Mouse (Mus musculus) limb, embryonic 11.5 days (tissue): ENCODE measurements at regions not wholly inside any gene's neighbourhood (a gene's known extent, or its start where the extent isn't known, plus 50 kb on each side); places are given as distances from the start of the nearest gene placed in this dataset.

Source experiments
- ATAC-seq: fragments of 200-750 bp; cut with Nextera tagmentation; 2 replicates; pipeline ENCODE4 v1.8.0; 2017; ENCODE audit warnings: low read depth; ENCODE audit not compliant: insufficient number of reproducible peaks, low FRiP score, low TSS enrichment
- DNase-seq: peaks from one replicate; pipeline ENCODE4 v3.0.0-alpha.2; 2015; ENCODE audit warnings: low spot score
- H3K27ac ChIP-seq: fragments of 300-500 bp; sonication (generic); replicated peaks from 2 replicates; pipeline ENCODE4 v1.5.1; 2014; ENCODE audit warnings: low read depth, mild to moderate bottlenecking, low read length
- H3K27me3 ChIP-seq: fragments of 300-500 bp; sonication (generic); 2 replicates; pipeline ENCODE4 v1.6.1; 2014; ENCODE audit warnings: mild to moderate bottlenecking, low read length, mixed read lengths; ENCODE audit not compliant: control insufficient read depth, insufficient read depth
- H3K36me3 ChIP-seq: fragments of 300-500 bp; sonication (generic); 2 replicates; pipeline ENCODE4 v1.6.1; 2014; ENCODE audit warnings: mild to moderate bottlenecking, low read length, moderate library complexity, mixed read lengths; ENCODE audit not compliant: control insufficient read depth, insufficient read depth
- H3K4me1 ChIP-seq: fragments of 300-500 bp; sonication (generic); 2 replicates; pipeline ENCODE4 v1.6.1; 2014; ENCODE audit warnings: low read length, mixed read lengths; ENCODE audit not compliant: control insufficient read depth, insufficient read depth
- H3K4me2 ChIP-seq: fragments of 300-500 bp; sonication (generic); 2 replicates; pipeline ENCODE4 v1.6.1; 2014; ENCODE audit warnings: low read depth, mild to moderate bottlenecking, moderate library complexity; ENCODE audit not compliant: severe bottlenecking
- H3K4me3 ChIP-seq: fragments of 300-500 bp; sonication (generic); 2 replicates; pipeline ENCODE4 v1.5.1; 2014; ENCODE audit warnings: low read depth, low read length
- H3K9ac ChIP-seq: fragments of 300-500 bp; sonication (generic); 2 replicates; pipeline ENCODE4 v1.6.1; 2014; ENCODE audit warnings: mild to moderate bottlenecking, low read length
- H3K9me3 ChIP-seq: fragments of 300-500 bp; sonication (generic); 2 replicates; pipeline ENCODE4 v1.6.1; 2016; ENCODE audit warnings: low read length; ENCODE audit not compliant: control insufficient read depth
- WGBS: fragments of 180-500 bp; shearing (Covaris S2); extraction: QIAGEN DNeasy Blood & Tissue Kit; methylation state at CpG from one replicate; pipeline ENCODE4 v1.1.7; 2014; 5-methylcytosine and 5-hydroxymethylcytosine counted together

DNA sequence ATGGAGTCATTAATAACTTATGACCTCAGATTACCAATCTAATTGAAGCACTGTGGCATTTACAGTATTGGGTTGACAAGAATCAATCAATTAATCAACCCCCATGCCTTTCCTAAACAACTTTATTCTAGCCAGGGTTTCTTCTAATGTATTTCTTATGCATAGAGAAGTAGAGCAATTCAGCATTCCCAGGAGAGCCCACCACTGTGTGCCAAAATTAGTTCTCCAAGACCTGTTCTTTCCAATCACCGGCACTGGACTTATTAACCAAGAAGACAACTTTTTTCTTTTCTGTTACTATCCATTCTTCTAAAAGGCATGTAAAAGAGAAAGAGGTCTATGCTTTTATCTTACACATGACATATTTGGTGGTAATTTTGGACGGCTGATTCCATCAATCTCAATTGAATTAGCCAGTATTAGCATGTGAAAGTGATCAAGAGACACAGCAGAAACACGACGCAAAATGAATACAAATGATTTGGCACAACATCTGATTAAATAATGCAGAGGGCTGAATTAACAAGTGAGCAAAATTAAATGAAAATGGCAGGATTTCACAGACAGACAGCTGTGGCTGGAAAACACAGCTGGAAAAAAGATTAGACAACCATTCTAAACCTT lies 825.2 kb upstream of the Jmjd1c start:
- Histone ChIP-seq H3K27ac (no peak overlapping the region), H3K9me3 (no peaks in the 10 kb centered on the region), H3K27me3 (no peaks in the 10 kb centered on the region), H3K4me1 (no peaks in the 10 kb centered on the region), H3K9ac (no peak overlapping the region), H3K4me2 (no peak overlapping the region), H3K36me3 (no peaks in the 10 kb centered on the region), H3K4me3 (no peak overlapping the region)
- 79% methylated on average over 4 of the region's 4 CpGs for WGBS
- ATAC-seq (no peak), DNase-seq (no peak)

DNA sequence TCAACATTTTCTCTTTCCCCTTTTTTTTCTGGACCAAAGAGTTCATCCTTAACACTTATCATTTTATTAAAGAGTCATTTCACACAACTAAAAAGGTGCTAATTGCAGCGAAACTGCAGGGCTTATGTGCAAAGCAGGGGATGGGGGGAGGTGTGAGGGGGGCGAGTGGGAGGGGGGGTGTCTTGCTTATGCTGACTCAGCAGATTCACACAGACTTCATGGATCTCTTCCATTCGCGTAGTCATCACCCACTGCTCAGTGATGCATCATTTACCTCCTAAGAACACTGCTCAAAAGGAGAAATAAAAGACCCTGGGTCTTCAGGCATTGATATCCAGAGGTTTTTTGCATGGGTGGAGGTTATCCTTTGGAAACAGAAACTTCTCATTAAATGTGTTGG lies 800.3 kb upstream of the Jmjd1c start:
- Histone ChIP-seq H3K9ac (no peak overlapping the region), H3K27me3 (no peaks in the 10 kb centered on the region), H3K36me3 (no peaks in the 10 kb centered on the region), H3K4me2 (no peak overlapping the region), H3K27ac (no peak overlapping the region), H3K4me3 (no peak overlapping the region), H3K9me3 (no peaks in the 10 kb centered on the region), H3K4me1 (no peaks in the 10 kb centered on the region)
- DNase-seq (no peak), ATAC-seq (no peak)
- 73% methylated on average over 4 of the region's 4 CpGs for WGBS

DNA sequence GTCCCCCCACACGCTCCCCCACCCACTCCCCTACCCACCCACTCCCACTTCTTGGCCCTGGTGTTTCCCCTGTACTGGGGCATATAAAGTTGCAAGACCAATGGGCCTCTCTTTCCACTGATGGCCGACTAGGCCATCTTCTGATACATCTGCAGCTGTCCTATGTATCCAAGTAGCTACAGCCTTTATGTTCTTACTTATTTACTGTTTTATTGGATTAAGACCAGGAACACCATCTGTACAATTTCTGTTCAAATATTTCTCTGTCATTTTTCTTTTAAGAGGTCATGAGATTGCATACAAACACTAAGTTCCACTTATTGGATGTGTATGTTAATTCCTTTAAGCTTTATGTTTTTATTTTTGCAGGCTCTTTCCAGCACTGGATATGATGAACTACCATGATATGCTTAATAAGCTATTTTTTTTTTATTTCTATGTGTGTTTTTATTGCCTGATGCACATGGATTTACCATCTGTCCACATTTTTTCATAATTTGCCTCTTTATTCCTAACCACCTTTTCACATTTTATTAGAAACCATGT lies 792.6 kb upstream of the Jmjd1c start:
- ATAC-seq (no peak), DNase-seq (no peak)
- no peak overlapping the region for H3K9ac ChIP-seq
- no peak overlapping the region for H3K27ac ChIP-seq
- H3K4me1 ChIP-seq, result no peaks in the 10 kb centered on the region
- no peak overlapping the region for H3K4me2 ChIP-seq
- no peaks in the 10 kb centered on the region for H3K36me3 ChIP-seq
- H3K4me3 ChIP-seq, result no peak overlapping the region
- H3K27me3 ChIP-seq, result no peaks in the 10 kb centered on the region
- H3K9me3 ChIP-seq, result no peaks in the 10 kb centered on the region
- WGBS, result 82% methylated on average over 2 of the region's 2 CpGs

DNA sequence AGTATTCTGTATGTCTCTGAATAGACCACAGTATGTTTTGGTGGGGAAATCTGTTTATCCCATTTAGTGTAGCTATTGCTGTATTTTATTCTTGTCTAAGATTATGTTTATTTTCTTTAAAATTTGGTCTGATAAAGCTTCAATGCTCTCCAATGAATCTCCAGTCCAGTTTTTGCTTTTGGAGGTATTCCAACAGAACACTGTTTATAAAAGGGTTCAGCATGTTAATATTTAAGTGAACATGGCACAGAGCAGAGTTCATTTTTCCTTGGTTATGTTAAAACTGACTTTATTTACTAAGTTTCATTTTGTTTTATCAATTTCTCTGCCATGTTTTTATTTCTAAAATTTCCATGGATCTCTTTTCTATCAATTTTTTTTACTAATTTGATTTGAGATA lies 791.0 kb upstream of the Jmjd1c start:
- ATAC-seq, result no peak
- DNase-seq, result no peak
- Histone ChIP-seq H3K4me3 (no peak overlapping the region), H3K4me1 (no peaks in the 10 kb centered on the region), H3K27ac (no peak overlapping the region), H3K9me3 (no peaks in the 10 kb centered on the region), H3K9ac (no peak overlapping the region), H3K27me3 (no peaks in the 10 kb centered on the region), H3K36me3 (no peaks in the 10 kb centered on the region), H3K4me2 (no peak overlapping the region)

GRCm38 (mm10) chr10:66331166-66331565 lies 764.8 kb upstream of the Jmjd1c start:
- Histone ChIP-seq H3K9ac (no peak overlapping the region), H3K4me3 (no peak overlapping the region), H3K4me2 (no peak overlapping the region), H3K36me3 (no peaks in the 10 kb centered on the region), H3K4me1 (no peaks in the 10 kb centered on the region), H3K9me3 (no peaks in the 10 kb centered on the region), H3K27ac (no peak overlapping the region), H3K27me3 (no peaks in the 10 kb centered on the region)
- WGBS, result 69% methylated on average over 3 of the region's 3 CpGs
- ATAC-seq (no peak), DNase-seq (no peak)

DNA sequence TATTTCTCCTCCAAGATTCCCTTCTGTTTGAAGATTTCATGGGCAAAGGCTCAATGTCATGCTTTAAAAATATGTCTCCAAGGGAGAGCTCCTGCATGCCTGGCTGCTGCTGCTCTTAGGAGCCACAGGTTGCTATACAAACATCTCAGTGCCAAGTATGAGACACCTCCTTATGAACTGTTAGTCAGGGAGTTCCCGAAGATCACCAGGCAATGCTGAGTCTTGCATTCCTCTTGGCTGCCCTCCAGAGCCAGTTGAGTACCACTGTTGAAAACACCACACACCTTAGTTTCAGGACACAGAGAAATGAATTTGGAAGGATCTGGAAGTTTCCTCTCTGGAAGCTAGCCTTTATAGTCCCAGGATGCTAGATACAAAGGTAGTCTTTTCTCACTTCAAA lies 757.9 kb upstream of the Jmjd1c start:
- Histone ChIP-seq H3K27me3 (no peaks in the 10 kb centered on the region), H3K4me1 (no peaks in the 10 kb centered on the region), H3K4me2 (no peak overlapping the region), H3K4me3 (no peak overlapping the region), H3K27ac (no peak overlapping the region), H3K9ac (no peak overlapping the region), H3K36me3 (no peaks in the 10 kb centered on the region), H3K9me3 (no peaks in the 10 kb centered on the region)
- WGBS, result 71% methylated on average over 1 of the region's 1 CpGs
- no peak for DNase-seq
- ATAC-seq, result no peak

DNA sequence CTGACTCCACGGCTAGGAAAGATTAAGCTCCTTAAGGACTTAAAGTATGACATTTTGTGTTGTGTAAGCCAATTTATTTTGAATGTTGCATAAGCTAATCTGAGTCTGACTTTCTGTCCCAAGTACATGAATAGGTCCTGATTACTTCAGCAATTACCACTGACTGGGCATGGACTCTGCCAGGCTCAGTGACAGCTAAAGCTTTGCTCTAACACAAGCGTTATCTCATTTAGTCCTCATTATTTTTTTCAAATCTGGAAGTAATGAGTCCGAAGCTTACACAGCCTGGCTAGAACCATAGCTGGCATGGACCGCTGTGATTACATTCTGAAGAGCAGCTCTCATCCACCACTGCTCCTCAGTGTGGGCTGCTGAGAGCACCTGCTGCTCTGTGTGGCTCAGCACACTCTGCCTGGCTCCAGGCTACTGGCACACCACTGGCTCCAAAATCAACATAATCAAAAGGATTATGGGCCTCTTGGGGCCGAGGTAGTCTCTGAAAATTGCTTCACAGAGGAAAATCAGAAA lies 753.0 kb upstream of the Jmjd1c start:
- H3K27me3 ChIP-seq, result no peaks in the 10 kb centered on the region
- no peak overlapping the region for H3K4me3 ChIP-seq
- DNase-seq, result no peak
- H3K9me3 ChIP-seq, result no peaks in the 10 kb centered on the region
- H3K4me1 ChIP-seq, result no peaks in the 10 kb centered on the region
- ATAC-seq, result no peak
- no peaks in the 10 kb centered on the region for H3K36me3 ChIP-seq
- H3K9ac ChIP-seq, result no peak overlapping the region
- no peak overlapping the region for H3K27ac ChIP-seq
- H3K4me2 ChIP-seq, result no peak overlapping the region
- 81% methylated on average over 5 of the region's 5 CpGs for WGBS

GRCm38 (mm10) chr10:66348398-66348797 lies 747.5 kb upstream of the Jmjd1c start:
- no peak overlapping the region for H3K4me2 ChIP-seq
- no peak overlapping the region for H3K9ac ChIP-seq
- no peaks in the 10 kb centered on the region for H3K4me1 ChIP-seq
- ATAC-seq, result no peak
- no peaks in the 10 kb centered on the region for H3K36me3 ChIP-seq
- H3K9me3 ChIP-seq, result no peaks in the 10 kb centered on the region
- WGBS, result 64% methylated on average over 3 of the region's 3 CpGs
- H3K27me3 ChIP-seq, result no peaks in the 10 kb centered on the region
- no peak overlapping the region for H3K27ac ChIP-seq
- no peak for DNase-seq
- H3K4me3 ChIP-seq, result no peak overlapping the region

DNA sequence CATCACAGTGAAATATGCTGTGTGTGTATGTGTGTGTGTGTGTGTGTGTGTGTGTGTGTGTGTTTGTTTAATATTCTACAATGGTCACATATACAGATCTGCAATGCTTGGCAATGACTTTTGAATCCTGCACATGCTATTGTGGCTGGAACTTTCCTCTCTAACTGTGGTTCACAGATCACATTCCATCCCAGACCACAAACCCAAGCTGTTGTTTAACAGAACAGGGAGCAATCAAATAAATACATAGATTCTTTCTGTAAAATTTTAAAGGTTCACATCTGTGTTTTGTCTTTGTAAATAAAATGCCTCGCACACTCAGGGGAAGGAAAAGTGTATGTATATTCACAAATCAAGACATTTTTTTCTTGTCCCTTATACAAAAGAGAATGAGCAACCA lies 744.9 kb upstream of the Jmjd1c start:
- no peaks in the 10 kb centered on the region for H3K27me3 ChIP-seq
- H3K4me1 ChIP-seq, result no peaks in the 10 kb centered on the region
- H3K27ac ChIP-seq, result no peak overlapping the region
- H3K9me3 ChIP-seq, result no peaks in the 10 kb centered on the region
- H3K4me2 ChIP-seq, result no peak overlapping the region
- no peak overlapping the region for H3K9ac ChIP-seq
- WGBS, result 79% methylated on average over 1 of the region's 1 CpGs
- DNase-seq, result no peak
- ATAC-seq, result no peak
- H3K36me3 ChIP-seq, result no peaks in the 10 kb centered on the region
- H3K4me3 ChIP-seq, result no peak overlapping the region
